Mouse (Mus musculus) frontal cortex, postnatal 10 days (tissue): Measurements from ENCODE around the gene Fam171a2.

Experiments used
- DNase-seq, 2 experiments: peaks; one replicate each; pipeline ENCODE4 v3.0.0; 2022; ENCODE audit warnings: low spot score in 2 of 2, mixed read lengths in 1 of 2

The Fam171a2 gene

GRCm38 (mm10) chr11:102453131-102453530 is 5.6 kb upstream of the Fam171a2 start:
- no peak for DNase-seq

- DNase-seq = no peak
Measured at GRCm38 (mm10) chr11:102449043-102450008, 1.8 kb upstream of the Fam171a2 start.

GRCm38 (mm10) chr11:102448327-102448726 is 845 bp upstream of the Fam171a2 start:
- DNase-seq = no peak

GRCm38 (mm10) chr11:102446581-102447461 is 661 bp downstream of the Fam171a2 start:
- peak in 1 of 2 experiments; percentile 47 for DNase-seq

GRCm38 (mm10) chr11:102445891-102446361 is 1.6 kb downstream of the Fam171a2 start:
- DNase-seq = peak in 1 of 2 experiments; percentile 61

- DNase-seq = peak in 1 of 2 experiments; percentile 43
Measured at GRCm38 (mm10) chr11:102445264-102445890, 2.1 kb downstream of the Fam171a2 start.

- DNase-seq = no peak
Measured at GRCm38 (mm10) chr11:102444781-102445180, 2.7 kb downstream of the Fam171a2 start.

GRCm38 (mm10) chr11:102444321-102444720 is 3.2 kb downstream of the Fam171a2 start:
- DNase-seq = no peak

- no peak for DNase-seq
Measured at GRCm38 (mm10) chr11:102443740-102444139, 3.7 kb downstream of the Fam171a2 start.

- no peak for DNase-seq
Measured at GRCm38 (mm10) chr11:102442089-102442488, 5.4 kb downstream of the Fam171a2 start.

- DNase-seq = no peak
Measured at GRCm38 (mm10) chr11:102441434-102441833, 6.0 kb downstream of the Fam171a2 start.

GRCm38 (mm10) chr11:102440255-102440654 is 7.2 kb downstream of the Fam171a2 start:
- DNase-seq = no peak

GRCm38 (mm10) chr11:102439093-102440082 is 8.1 kb downstream of the Fam171a2 start:
- DNase-seq = no peak

- DNase-seq = peak in 1 of 2 experiments; percentile 83
Measured at GRCm38 (mm10) chr11:102438212-102439092, 9.0 kb downstream of the Fam171a2 start.

- peak in 1 of 2 experiments; percentile 72 for DNase-seq
Measured at GRCm38 (mm10) chr11:102437120-102438061, 10.1 kb downstream of the Fam171a2 start.

- no peak for DNase-seq
Measured at GRCm38 (mm10) chr11:102436471-102436790, 11.1 kb downstream of the Fam171a2 start.

GRCm38 (mm10) chr11:102435754-102436470 is 11.6 kb downstream of the Fam171a2 start:
- peak in 1 of 2 experiments; percentile 40 for DNase-seq
